Mouse (Mus musculus) retina, postnatal 7 days (tissue): ENCODE measurements around the gene Cd3e.

Experiments
- DNase-seq: peaks from one replicate; pipeline ENCODE4 v3.0.0-alpha.2; 2012; ENCODE audit warnings: low read depth, low spot score

Gene Cd3e

DNA sequence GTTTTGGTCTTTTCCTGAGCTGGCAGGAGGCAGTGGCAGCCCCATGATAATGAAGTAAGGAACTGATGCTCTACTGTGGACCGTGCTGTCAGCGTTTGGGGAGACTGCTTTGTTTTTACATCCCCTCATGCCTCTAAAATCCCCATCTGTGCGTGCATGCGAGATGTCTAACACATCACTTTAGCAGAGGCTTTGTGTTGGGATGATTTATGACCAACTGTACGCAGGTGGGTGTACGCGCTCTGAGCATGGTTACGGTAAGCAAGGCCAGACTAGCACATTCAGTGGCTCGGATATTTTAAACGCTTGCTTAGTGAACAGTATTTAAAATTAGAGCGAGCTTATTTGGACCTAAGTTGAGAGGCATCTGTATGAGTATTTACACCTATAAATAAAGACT lies 8.6 kb upstream of the Cd3e start:
- DNase-seq: no peak

DNA sequence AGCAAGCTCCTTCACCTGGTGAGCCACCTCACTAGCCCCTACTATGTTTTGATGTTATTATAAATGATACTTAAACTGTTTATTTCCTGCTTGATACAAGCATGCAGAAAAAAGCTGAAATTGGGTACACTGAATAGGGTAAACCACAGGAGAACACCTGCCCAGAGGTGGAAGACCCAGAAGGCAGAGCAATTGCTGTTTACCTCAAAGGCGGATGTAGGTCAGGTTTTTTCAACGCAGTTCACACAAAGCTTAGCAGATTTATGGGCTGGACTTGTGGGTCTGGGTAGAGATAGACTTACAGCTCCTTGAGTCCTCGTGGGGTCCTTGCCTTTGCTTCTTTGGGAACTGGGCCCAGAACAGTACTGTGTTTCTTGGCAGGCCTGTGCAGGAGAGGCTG lies 6.4 kb upstream of the Cd3e start:
- DNase-seq: no peak

DNA sequence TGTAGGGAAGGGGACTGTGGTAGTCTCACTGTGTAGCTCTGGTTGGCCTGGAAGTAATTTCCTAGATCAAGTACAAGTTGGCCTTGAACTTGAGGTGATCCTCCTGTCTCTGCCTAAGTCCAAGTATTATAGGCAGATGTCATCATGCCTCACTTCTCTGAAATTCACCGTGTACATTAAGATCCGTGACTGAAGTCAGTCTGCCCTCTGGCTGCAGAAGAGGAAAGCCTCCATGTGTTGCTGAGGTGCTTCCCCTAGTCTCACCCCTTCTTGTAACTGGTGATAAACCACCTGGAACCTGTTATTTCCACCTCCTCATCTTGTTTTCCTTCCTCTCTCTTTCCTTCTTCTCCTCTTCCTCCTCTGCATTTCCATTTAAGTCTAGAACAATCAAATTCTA lies 5.5 kb upstream of the Cd3e start:
- no peak for DNase-seq

DNA sequence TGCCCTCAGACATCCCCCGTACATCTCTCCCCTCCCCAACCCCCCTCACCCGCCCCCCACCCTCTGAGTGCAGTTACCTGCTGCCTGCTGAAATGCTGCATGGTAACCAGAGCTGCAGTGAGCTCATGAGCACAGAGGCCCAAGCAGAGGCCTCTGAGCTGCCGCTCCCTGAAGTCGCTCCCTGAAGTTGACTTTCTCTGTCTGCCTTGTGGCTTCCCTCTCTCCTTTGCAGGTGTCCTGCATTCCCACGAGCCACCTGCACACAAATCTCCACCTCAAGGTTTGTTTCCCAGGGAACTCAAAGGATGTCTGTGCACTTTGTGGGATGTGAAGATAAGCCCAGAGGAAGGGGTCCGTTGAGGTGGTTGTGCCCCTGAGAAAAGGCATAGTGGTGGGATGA lies 1.9 kb upstream of the Cd3e start:
- DNase-seq: no peak

DNA sequence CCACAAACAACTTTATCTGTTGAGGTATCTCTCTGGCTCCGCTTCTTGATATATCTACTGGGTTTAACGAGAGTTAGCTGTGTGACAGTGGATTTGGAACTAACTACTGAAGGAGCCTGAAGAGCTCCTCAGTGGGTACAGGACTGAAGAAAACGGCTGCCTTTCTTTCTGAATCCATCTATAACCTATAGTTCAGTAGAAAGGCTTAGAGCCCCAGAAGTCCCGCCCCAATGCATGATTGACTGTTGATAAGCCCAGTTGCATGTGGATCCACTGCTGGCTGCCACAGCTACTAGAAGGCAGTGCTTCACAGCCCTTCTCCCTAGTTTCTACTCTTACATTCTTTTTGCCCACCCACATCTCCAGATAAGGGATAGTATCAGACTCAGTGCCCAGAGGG lies 1.0 kb upstream of the Cd3e start:
- DNase-seq: no peak

DNA sequence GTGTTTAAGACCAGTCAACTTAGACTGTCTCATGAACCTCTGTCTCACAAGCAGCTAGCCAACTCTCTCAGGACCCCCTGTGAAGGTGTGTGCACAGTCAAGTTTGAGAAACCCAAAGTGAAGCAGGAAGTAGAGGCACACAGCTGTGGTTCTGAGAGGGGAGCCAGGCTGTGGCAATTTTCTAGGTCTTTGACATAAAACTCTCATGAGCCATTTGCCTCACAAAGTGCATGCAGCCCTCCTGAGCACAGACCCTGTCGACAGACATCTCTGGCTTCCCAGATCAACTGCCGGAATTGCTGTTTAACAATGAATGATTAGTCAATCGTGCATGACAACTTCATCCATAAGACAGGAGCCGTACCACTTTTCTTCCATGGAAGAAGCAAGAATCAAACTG lies 1.1 kb downstream of the Cd3e start:
- no peak for DNase-seq

DNA sequence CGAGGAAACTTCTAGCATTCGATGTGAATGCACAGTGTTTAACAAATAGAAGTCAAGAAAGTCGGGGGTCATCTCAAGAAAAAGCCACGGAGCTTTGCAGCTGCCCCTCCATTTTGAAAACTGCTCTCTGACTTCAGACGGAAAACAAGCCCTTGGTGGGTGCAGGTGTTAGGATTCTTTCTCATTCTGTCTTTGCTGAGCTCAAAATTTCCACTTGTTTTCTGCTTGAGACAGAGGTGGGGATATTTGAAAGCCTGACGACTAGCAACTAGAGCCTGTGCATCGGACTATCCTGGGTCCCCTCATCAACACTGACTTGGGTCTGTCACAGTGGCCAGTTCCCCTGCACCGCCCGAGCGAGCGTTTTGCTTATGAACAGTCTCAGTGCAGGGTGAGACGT lies 2.0 kb downstream of the Cd3e start:
- no peak for DNase-seq

DNA sequence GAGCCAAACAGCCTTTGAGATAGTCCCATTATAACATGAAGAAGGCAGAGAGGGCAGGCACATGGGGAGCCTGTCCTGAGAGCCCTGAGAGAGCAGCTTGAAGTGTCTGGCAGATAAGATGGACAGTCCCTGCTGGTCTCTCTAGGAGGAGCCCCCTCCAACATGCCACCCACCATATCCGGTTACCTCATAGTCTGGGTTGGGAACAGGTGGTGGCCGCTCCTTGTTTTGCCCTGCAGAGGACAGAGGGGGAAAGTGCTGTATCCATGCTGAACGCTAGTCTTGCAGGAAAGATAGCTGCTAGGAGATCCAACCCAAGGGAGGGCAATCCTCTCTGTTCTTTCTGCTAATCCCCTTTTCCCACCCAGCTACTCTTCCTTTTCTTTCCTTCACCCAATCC lies 9.2 kb downstream of the Cd3e start:
- no peak for DNase-seq

DNA sequence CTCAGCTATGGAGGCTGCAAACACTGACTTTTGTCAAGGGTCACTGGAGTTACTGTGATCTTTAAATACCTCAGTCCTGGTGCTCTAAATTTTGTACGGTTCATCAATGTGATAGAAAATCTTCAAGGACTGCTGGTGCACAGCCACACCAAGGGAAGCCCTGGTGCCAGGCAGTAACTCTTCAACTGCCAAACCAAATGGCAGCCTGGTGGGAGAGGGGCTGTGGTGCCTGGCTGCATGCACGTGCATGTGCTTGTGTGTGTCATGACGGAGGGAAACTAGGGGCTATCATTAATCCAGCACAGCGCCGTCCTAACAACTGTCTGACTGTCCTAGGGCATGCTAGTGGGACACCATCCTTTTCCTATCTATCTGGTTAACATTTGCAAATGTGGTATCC lies 9.7 kb downstream of the Cd3e start:
- DNase-seq: no peak

DNA sequence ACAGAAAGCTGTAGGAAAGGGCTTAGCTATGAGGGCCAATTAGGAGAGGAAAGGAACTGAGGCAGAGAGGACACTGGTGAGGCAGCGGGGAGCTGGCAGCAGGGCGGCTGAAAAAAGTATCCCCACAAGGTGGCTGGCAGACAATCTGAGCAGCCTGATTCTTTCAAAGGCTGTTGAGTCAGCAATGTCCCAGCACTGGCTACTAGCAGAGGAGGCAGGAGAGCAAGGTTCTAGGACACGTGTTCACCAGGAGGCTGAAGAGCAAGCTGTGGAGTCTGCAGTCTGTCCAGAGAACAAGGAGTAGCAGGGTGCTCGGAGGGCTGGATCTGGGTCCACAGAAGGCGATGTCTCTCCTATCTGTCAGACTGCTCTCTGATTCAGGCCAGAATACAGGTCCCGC lies 10.3 kb downstream of the Cd3e start:
- no peak for DNase-seq

DNA sequence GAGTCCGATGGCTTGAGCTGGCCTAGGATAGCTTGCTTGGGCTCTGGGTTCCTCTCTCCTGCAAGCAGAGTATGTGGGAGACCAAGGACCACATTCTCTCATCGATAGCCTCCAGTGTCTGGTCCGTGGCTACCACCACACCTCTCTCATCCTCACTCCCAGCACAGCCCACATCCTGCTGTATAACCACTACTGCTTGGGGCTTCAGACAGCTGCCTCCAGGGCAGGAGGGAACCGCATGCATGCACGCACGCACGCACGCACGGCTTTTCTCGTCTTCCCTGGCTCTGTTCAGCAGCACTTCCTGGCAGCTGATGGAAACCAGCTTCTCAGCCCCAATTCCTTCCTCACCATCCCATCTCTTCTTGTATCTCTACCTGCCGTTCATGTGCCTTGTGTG lies 11.3 kb downstream of the Cd3e start:
- no peak for DNase-seq

DNA sequence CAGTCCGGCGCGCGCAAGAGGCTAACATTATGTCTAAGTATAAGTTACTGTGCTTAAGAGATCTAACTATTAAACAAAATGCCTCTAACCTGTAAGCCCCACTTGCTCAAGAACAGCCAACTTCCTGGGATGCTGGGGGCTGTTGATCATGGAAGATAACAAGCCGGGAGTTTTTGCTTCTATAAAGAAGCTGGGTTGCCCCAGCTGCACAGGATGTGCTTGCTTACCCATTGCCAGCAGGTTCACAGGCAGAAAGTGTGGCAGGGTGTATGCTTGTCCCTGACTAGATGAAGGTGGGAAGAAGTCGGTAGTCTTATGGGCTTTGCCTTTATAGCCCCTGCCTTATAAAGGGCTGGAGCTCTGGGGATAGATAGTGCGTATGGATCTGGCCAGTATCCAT lies 12.8 kb downstream of the Cd3e start:
- no peak for DNase-seq

DNA sequence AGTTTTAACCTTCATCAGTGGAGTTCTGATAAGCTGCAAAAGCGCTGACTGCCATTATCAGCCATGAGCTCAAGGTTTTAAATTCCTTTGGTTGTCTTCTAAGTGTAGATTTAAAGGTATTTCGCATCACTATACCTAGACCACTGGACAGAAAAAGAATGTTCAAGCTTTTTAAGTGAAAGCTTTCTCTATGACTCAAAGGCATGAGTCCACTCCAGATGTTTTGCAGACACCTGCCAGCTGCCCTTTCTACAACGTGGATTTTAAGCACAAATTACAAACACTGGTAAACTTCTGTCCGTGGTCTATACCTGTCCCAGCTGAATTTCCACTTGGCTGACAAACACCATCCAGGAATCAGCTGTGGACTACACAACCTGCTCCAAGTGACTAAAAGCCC lies 14.5 kb downstream of the Cd3e start:
- no peak for DNase-seq

DNA sequence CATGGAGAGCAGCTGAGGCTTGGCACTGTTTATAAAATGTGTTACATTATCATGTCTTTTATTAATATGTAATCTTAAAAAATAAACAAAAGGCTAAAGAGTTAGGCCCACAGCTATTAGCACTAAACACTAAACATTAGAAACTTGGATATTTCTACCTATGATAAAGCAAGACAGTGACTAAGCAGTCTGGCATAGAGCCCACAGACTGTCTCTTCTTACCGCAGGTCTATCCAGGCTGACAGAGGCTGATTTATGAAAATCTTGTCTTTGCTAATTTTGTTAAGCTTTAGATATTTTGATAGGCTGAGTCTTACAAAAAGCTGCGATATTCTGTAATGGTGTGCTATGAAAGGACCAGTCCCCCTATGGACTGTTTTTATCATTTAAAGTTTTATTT lies 16.2 kb downstream of the Cd3e start:
- DNase-seq: no peak

DNA sequence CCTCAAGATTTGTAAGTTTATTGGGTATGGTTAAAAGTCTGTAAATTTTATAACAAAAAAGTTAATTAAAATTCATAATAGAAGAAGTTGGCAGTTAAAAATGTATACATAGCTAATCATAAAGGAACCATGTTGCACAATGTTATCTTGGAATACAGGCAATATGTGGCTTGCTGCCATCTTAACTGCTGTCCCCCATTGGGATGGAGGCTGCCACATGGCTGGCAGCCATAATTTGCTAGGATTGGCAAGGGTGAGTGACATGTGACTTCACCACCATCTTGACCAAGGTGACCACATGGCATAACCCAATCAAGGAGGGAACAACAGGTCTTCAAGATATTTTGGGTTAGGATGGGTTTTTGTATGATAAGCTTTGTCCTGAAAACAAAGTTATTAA lies 17.2 kb downstream of the Cd3e start:
- no peak for DNase-seq

DNA sequence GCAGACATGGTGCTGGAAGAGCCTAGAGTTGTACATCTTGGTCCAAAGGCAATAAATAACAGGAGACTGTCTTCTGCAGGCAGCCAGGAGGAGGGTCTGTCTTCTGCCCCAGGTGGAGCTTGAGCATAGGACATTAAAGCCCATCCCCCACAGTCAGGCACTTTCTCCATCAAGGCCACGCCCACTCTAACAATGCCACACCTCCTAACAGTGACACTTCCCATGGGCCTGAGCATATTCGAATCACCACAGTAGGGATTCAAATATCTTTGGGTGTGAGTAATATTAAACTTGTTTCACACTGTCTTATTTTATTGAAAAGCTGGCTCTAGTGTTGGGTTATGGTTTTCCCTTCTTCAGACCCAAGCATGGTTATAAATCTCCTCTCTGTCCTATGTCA lies 17.6 kb downstream of the Cd3e start:
- no peak for DNase-seq

DNA sequence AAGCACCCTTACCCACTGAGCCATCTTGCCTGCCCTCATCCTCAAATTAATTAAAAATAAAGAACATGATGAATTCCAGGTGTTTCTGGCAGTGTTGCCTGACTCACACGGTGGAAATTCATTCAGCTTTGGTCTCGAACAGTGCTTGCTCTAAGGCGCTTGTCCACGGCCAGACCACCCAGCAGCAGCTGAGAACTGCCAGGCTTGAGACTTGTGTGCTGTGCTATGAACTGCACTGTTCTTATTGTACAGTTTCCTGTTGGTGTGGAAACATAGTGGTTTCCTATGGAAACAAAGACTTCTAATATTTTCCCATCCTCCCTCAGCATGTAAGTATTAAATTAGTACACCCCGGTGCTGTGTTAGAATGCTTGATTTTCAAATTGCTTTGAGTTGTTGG lies 22.5 kb downstream of the Cd3e start:
- no peak for DNase-seq

DNA sequence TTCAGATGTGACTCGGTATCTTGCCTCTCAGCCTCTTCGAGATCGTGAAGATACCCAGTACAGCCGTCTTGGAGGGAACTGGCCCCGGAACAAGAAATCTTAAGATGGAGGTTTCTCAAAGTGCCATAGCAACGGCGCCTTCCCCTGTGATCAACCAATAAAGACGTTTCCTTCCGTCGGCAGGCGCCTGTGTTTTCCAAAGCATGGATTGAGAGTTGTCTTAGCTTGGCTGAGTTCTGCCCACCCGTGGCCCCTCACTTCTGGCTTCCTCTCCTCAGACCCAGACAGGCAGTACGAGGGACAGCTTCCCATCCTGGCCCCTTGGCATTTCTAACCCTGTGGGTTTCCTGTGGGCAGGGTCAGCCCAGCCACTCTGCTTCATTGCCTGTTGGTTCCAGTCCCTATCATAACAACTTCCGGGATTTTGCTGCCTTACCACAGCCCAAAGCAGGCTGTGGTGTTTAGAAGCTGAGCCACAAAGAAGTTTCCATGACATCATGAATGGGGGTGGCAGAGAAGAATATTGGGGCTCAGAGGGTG lies 23.1 kb downstream of the Cd3e start:
- DNase-seq: no peak

DNA sequence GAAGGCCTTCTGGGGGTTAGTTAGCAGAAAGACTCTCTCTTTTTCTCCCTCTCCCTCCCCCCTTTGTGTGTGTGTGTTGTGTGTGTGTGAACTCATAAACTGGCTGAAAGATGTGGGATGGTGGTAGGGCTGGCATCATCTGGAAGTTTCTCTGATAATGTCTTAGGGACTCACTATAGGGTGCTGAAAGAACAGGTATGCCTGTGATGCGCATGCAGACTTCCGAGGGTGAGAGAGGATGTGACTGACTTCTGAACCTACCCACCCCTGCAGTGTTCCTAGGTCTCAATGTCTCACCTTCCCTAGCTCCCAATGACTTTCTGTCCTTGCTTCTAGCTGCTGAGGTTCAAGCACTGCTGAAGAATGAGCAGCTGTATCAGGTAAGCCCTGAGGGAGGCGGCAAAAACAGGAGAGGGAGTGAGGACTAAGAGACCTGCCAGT lies 23.7 kb downstream of the Cd3e start:
- no peak for DNase-seq

DNA sequence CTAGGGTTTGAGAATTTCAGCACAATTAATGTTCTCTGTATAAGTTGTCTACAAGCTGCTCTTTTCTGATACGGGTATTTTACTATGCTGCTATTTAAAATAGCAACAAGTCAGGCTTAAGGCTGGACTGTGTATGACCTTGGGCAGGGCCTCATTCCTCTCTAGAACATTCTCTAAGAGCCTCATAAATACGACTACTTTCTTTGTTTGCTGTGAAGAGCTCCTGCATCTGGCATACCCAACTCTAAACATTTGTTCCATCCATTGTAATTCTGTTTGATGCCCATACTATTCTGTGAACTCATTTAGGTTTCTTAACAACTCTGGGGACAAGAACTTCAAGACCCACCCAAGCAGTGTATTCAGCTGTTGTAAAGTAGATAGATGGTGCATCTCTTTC lies 26.4 kb downstream of the Cd3e start:
- DNase-seq: no peak

DNA sequence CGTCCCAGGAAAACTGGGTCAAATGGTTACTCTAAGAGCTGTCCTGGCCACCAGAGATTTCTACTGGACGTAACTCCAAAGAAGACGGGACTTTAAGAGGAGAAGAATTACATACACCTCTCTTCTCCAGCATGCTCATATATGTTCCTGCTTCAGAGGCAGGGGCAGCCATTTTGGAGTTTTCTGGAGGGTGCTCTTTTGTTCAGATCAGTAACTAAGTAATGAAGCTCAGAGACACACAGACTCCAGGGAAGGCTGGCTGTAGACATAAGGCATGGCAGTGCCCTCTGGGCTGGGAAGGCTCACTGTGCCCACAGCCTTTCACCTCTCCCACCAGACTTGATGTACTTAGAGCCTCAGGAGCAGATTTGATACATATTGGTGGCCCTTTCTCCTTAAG lies 26.9 kb downstream of the Cd3e start:
- DNase-seq: no peak

DNA sequence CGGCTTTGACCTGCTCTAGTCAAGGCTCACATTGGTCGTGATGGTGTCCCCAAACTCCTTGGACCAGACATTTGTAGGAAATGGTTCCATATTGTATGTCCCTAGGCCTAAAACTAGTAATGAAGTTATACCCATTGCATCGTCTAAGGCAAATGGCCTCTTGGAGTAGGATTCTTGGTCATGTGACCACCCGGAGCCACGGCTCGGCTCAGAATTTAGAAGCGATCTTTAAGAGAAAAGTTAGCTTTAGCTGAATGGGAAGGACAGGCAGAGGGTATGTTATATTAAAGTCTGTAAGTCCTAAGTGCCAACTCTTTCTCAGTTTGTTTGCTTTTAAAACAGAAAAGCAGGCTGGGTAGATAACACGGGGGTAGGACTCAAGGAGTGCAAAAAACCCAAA lies 27.3 kb downstream of the Cd3e start:
- no peak for DNase-seq

DNA sequence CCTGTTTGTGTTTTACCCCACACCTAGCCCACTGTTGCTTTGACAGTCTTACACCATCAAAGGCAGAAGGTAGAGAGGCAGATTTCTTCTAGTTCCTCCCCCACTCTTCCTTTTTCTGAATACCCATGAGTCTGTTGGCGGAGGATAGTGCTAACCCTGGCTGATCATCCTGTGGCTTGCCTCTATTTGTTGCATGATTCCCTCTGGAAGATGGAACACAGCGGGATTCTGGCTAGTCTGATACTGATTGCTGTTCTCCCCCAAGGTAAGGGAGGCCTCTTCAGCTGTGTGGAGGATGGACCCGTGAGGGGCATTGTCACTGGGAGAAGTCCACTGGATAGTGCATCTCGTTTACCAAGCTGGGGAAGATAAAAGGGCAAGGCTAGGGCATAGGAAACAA lies 27.8 kb downstream of the Cd3e start, which contains the start of gene Cd3d:
Gene Cd3d, plus strand, starts transcription at position 111 of the 400 bp plus-strand sequence.
- no peak for DNase-seq

DNA sequence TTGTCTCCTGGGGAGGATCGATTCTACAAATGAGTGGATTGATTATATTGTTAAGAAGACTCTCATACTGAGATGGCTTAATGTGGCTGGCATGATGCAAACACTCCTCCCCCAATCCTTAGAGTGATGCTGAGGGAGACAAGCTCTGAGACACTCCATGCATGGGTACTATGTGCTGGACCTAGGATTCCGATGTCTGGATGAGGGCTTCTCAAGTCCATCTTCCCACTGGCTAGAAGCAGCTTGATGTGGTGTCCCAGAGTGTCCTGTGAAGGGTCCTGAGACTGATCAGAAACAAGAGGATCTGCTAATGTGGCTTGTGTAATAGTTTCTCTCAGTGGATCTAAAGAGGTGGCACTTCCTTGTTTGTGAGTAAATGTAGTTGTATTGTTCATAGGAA lies 28.3 kb downstream of the Cd3e start:
- DNase-seq: no peak

DNA sequence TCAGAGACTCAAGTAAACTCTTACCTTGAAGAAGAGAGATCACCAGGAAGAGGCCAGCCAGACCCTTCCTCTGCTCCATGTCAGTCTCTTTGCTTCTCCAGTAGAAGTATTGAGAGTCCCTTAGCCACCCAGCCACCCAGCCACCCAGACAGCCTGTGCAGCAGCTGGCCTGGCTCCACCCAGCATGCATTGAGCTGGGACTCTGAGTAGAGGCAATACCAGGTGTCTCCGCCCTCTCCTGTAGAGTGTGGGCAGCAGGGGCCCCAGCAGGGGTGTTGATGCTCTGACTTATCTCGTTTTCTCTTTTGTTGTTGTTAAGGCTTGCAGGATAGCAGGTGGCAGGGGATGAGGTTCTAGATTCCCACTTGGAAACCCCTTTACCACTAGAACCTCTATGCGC lies 29.2 kb downstream of the Cd3e start, which contains the start of gene Cd3g:
Gene Cd3g, minus strand, starts transcription at position 190 of the 400 bp plus-strand sequence.
- no peak for DNase-seq
